Mouse (Mus musculus): Measurements from ENCODE around the gene Lrrc4c. TPM values are rescaled to one million over a fixed set of nuclear protein-coding genes. Genes with fewer than 3 reads are reported as not detected.

Gene Lrrc4c
- polyA plus RNA-seq, 1 experiment from 2014 or later: 24.3 TPM

DNA sequence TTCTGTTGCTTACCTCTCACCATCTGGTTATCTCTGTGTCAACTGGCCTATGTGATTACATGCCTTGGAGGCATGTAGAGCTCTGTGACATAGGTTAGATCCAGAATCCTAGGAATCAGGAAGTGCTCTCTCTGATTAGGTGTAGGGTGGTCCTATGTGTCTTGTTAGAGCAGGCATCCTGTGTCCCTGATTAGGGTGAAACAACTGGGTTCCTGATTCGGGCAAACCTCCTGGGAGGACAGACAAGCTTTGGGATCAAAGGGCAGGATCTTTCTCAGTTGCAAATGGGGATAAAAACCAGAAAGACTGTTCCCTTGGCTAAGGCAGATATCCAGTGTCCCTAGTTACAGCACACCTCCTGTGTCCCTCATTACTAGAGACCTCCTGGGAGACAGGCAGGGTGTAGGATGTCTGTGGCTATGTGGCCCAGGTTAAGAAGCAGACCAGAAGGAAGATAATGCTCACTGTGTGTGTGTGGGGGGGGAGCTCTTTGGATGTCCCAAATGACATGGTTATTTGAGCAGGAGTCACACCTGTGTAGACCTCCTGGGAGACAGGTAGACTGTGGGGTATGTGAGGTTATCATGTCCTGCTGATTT is 1014.2 kb downstream of the Lrrc4c start:
- no peaks in the 10 kb centered on the region for H3K27me3 ChIP-seq
- no peak overlapping the region for H3K4me3 ChIP-seq
- no peak overlapping the region for H3K27ac ChIP-seq (replicated peaks)
- no peaks in the 10 kb centered on the region for H3K36me3 ChIP-seq
- H3K4me1 ChIP-seq: no peaks in the 10 kb centered on the region
- 74% methylated on average over 1 of the region's 1 CpGs for WGBS
- H3K9me3 ChIP-seq: no peaks in the 10 kb centered on the region
- ATAC-seq (replicated peaks): no peak
- H3K9ac ChIP-seq (replicated peaks): no peak overlapping the region
- no peak overlapping the region for H3K4me2 ChIP-seq (replicated peaks)

DNA sequence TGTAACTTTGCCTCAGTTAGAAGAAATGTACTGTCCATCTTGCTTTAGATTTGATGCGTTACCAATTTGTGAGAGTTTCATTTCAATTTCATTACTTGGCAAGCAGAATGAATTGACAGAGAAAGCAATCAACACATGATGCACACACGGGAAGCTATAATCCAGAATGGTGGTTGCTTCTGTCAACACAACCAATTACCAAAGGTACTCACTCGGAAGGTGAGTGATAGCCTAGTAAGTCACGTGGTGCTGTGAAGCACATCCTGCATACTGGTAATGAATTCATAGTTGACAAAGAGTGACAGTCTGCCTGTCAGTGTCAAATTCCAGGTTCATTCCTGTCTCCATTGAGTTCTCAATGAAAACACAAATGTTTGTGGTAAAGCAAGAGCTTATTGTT is 1021.7 kb downstream of the Lrrc4c start:
- H3K36me3 ChIP-seq: no peaks in the 10 kb centered on the region
- H3K4me2 ChIP-seq (replicated peaks): no peak overlapping the region
- no peak overlapping the region for H3K9ac ChIP-seq (replicated peaks)
- no peak overlapping the region for H3K27ac ChIP-seq (replicated peaks)
- ATAC-seq (replicated peaks): 0 out of 2 replicates have a peak, but pooled peaks have one; percentile 43
- H3K9me3 ChIP-seq: no peaks in the 10 kb centered on the region
- no peak overlapping the region for H3K4me3 ChIP-seq
- no peaks in the 10 kb centered on the region for H3K4me1 ChIP-seq
- WGBS: 56% methylated on average over 4 of the region's 4 CpGs
- H3K27me3 ChIP-seq: no peaks in the 10 kb centered on the region

DNA sequence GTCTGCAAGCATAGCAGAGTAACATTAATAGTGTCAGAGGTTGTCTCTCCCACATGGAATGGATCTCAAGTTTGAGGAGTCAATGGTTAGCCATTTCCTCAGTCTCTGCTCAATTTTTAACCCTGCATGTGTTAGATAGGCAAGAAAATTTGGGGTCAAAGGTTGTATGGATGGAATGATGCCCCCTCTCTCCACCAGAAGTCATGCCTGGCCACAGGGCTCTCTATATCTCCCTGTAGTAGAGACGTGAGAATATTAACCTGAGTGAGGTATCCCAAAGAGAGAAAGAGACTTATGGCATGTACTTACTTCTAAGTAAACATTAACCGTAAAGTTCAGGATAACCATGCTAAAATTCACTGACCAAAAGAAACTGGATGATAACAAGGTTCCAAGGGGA is 1043.3 kb downstream of the Lrrc4c start:
- no peaks in the 10 kb centered on the region for H3K9me3 ChIP-seq
- H3K27me3 ChIP-seq: no peaks in the 10 kb centered on the region
- no peak for ATAC-seq (replicated peaks)
- H3K27ac ChIP-seq (replicated peaks): no peak overlapping the region
- no peaks in the 10 kb centered on the region for H3K36me3 ChIP-seq
- no peak overlapping the region for H3K4me3 ChIP-seq
- 95% methylated on average over 2 of the region's 2 CpGs for WGBS
- no peaks in the 10 kb centered on the region for H3K4me1 ChIP-seq
- no peak overlapping the region for H3K4me2 ChIP-seq (replicated peaks)
- H3K9ac ChIP-seq (replicated peaks): no peak overlapping the region

DNA sequence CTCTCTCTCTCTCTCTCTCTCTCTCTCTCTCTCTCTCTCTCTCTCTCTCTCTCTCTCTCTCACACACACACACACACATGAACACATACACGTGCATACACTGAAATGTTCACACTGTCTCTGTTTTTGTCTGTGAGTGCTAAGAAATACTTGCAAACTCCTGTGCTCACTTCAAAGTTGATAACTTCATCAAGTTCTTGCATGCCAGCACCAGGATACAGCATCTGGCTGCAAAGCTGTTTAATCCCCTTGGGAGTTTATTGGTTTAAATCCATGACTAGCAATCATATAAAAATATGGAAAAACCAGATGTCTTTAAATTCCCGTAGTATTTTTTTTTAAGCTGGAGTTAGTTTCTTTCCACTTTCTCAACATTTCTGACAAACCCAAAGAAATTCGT is 1052.0 kb downstream of the Lrrc4c start:
- WGBS: 82% methylated on average over 3 of the region's 3 CpGs
- no peak overlapping the region for H3K27ac ChIP-seq (replicated peaks)
- H3K27me3 ChIP-seq: no peaks in the 10 kb centered on the region
- H3K36me3 ChIP-seq: no peaks in the 10 kb centered on the region
- H3K9me3 ChIP-seq: no peaks in the 10 kb centered on the region
- no peak overlapping the region for H3K9ac ChIP-seq (replicated peaks)
- H3K4me3 ChIP-seq: no peak overlapping the region
- H3K4me1 ChIP-seq: no peaks in the 10 kb centered on the region
- H3K4me2 ChIP-seq (replicated peaks): no peak overlapping the region
- ATAC-seq (replicated peaks): no peak

DNA sequence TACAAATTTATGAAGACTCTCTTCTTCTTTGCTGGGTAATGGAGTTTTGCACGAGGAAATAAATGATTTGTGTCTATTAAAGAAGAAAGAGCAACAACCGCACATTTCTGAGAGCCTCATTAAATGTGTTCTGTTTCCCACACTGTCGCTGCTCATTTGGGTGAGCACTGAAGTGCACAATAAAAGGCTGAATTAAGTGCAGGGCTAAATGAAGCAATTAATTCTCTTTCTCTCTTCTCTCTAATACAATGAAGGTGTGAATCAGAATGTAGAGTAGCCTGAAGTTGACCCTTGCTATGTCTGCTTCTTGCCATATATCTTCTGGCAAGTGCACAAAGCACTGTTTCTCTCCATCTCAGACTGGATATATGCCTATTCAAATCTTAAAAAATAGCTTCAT is 1073.5 kb downstream of the Lrrc4c start:
- no peak for ATAC-seq (replicated peaks)
- Histone ChIP-seq H3K9me3 (no peaks in the 10 kb centered on the region), H3K9ac (replicated peaks) (no peak overlapping the region), H3K27me3 (no peaks in the 10 kb centered on the region), H3K36me3 (no peaks in the 10 kb centered on the region), H3K27ac (replicated peaks) (no peak overlapping the region), H3K4me1 (0 out of 2 replicates have a peak, but pooled peaks cover 3% of the 10 kb centered on the region), H3K4me3 (no peak overlapping the region), H3K4me2 (replicated peaks) (no peak overlapping the region)
- WGBS: 8% methylated on average over 3 of the region's 3 CpGs

DNA sequence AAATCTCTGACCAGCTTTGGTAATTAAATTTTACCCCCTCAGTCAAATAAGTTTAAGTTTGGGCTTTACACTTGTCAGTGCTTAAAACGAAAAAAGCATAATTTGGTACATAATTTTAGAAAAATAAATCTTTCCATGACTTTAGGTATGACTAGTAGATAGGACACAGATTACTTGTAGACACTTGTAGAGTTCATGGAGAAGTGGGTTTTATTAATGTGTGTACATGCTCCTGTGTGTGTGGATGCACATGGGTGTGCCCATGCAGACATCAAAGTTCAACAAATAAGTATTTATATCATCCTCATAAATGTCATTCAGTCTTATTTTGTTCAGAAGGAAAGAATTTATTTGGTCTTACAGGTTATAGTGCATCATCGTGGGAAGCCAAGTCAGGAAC is 1073.9 kb downstream of the Lrrc4c start:
- ATAC-seq (replicated peaks): no peak
- Histone ChIP-seq H3K27ac (replicated peaks) (no peak overlapping the region), H3K27me3 (no peaks in the 10 kb centered on the region), H3K9me3 (no peaks in the 10 kb centered on the region), H3K4me1 (0 out of 2 replicates have a peak, but pooled peaks cover 3% of the 10 kb centered on the region), H3K4me2 (replicated peaks) (no peak overlapping the region), H3K9ac (replicated peaks) (no peak overlapping the region), H3K4me3 (no peak overlapping the region), H3K36me3 (no peaks in the 10 kb centered on the region)
- 83% methylated on average over 2 of the region's 2 CpGs for WGBS

DNA sequence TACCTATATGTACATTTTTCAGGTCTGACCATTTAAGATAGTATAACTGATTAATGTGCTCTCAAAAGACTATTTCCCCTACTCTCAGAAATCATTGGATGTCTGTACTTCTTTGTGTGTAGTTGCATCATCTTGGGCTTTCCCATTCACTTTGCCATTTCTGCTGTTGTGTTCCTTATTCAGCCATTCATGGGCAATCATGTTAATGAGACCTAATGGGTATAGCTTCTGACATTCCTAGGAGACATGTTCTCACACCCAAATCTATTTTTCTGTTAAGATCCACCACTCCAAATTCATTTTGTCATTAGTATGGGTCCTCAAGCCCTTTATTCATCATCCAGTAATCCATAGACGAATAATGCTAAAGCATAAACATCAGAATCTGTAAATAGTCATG is 1095.1 kb downstream of the Lrrc4c start:
- Histone ChIP-seq H3K36me3 (no peaks in the 10 kb centered on the region), H3K4me1 (peaks cover 7% of the 10 kb centered on the region; the same call in 1 of the 2 replicates), H3K4me2 (replicated peaks) (no peak overlapping the region), H3K9me3 (no peaks in the 10 kb centered on the region), H3K27me3 (no peaks in the 10 kb centered on the region), H3K27ac (replicated peaks) (no peak overlapping the region), H3K4me3 (no peak overlapping the region), H3K9ac (replicated peaks) (no peak overlapping the region)
- no peak for ATAC-seq (replicated peaks)
- 81% methylated on average over 1 of the region's 1 CpGs for WGBS

DNA sequence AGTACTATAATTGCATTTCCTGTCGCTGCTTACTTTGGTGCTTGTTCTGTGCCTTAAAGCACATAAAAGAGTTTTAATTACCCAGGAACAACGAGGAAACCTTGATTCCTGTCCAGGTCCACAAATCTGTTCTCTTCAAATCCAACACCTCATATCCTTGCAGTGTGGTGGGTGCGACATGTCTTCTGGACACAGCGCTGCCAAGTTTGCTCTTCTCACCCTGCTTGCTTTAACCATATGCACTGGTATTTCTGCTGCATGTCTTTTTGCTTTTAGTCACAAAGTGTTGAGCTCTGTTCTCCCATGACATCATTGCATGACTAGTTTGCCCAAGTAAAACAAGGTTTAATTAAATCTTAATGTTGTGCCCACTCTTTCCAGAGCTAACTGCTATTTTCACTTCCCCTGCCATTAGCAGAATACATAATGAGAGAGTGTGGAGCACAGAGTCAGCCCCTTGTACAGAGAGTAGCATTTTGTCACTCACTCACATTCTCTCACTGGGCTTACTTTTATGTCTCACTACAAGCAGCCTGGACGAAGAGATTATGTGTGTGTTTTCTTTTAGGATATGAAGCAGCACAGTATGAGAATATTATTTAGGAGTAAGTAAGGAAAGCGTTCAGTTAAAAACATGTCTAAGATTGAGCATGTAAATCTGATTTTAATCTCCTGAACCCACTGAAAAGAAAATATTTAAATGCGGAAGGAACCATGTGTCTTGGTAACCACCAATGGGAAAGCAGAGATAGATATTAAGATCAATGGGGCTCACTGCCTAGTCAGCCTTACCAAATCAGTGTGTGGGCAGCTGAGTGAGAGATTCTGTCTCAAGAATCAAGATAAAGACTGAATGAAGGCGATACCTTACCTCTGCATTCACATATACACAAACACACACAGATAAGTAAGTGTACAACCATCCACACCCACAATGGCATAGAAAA is 1096.7 kb downstream of the Lrrc4c start:
- H3K4me3 ChIP-seq: no peak overlapping the region
- H3K4me1 ChIP-seq: peaks cover 7% of the 10 kb centered on the region; the same call in 1 of the 2 replicates
- ATAC-seq (replicated peaks): peak; percentile 92
- no peak overlapping the region for H3K9ac ChIP-seq (replicated peaks)
- WGBS: 54% methylated on average over 8 of the region's 8 CpGs
- no peak overlapping the region for H3K4me2 ChIP-seq (replicated peaks)
- H3K9me3 ChIP-seq: no peaks in the 10 kb centered on the region
- no peak overlapping the region for H3K27ac ChIP-seq (replicated peaks)
- H3K27me3 ChIP-seq: no peaks in the 10 kb centered on the region
- no peaks in the 10 kb centered on the region for H3K36me3 ChIP-seq

DNA sequence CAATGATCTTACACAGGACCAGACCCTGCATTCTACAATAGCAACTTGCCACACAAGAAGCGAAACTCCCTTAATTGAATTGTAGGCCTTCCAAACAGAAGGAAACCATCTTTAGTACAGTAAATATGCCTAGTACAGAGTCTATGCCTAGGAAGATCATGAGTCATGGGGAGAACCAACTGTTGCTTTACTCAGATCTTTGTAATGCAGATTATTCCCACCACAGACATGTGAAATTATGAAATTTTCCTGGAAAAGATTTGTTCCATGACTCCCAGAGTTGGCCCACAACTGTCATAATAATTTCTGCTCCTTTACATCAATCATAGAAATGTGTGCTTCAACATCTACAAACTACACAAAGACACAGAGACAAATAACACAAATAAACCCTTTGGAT is 1116.2 kb downstream of the Lrrc4c start:
- no peaks in the 10 kb centered on the region for H3K36me3 ChIP-seq
- H3K27me3 ChIP-seq: no peaks in the 10 kb centered on the region
- no peaks in the 10 kb centered on the region for H3K9me3 ChIP-seq
- H3K9ac ChIP-seq (replicated peaks): no peak overlapping the region
- H3K4me1 ChIP-seq: no peaks in the 10 kb centered on the region
- H3K4me3 ChIP-seq: no peak overlapping the region
- no peak overlapping the region for H3K27ac ChIP-seq (replicated peaks)
- ATAC-seq (replicated peaks): no peak
- H3K4me2 ChIP-seq (replicated peaks): no peak overlapping the region
- WGBS: 97% methylated on average over 1 of the region's 1 CpGs

DNA sequence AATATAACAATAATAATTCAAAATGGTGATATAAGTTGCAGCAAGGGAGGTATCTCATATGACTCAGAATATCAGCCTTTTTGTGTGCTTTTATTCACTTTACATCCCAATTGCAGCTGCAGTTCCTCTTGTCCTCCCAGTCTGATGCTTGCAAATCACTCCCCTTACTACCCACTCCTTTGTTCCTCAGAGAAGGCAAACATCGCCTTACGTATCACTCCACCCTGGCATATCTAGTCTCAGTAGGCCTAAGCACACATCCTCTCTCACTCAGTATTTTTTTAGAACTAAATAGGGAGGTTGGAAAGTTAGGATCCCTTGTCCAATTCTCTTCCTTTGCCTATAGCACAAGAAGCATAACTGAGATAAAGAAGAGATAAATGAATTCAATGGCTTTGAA is 1117.6 kb downstream of the Lrrc4c start:
- no peaks in the 10 kb centered on the region for H3K27me3 ChIP-seq
- H3K4me3 ChIP-seq: no peak overlapping the region
- no peaks in the 10 kb centered on the region for H3K9me3 ChIP-seq
- H3K4me2 ChIP-seq (replicated peaks): no peak overlapping the region
- no peak overlapping the region for H3K9ac ChIP-seq (replicated peaks)
- no peaks in the 10 kb centered on the region for H3K36me3 ChIP-seq
- ATAC-seq (replicated peaks): no peak
- no peak overlapping the region for H3K27ac ChIP-seq (replicated peaks)
- WGBS: 84% methylated on average over 2 of the region's 2 CpGs
- H3K4me1 ChIP-seq: no peaks in the 10 kb centered on the region

DNA sequence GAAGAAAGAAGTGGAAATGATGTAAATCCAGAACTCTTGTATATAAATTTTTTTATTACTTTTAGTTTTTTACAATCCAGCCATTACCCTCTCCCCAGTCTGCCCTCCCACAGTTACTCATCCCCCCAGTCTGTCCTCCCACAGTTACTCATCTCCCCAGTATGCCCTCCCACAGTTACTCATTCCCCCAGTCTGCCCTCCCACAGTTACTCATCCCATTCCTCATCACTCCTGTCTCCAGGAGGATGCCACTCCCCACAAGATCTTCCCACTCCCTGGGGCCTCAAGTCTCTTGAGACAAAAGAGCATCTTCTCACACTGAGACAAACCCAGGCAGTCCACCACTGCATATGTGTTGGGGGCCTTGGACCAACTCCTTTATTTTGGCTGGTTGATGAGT is 1119.8 kb downstream of the Lrrc4c start:
- no peak for ATAC-seq (replicated peaks)
- no peak overlapping the region for H3K27ac ChIP-seq (replicated peaks)
- H3K9ac ChIP-seq (replicated peaks): no peak overlapping the region
- no peaks in the 10 kb centered on the region for H3K36me3 ChIP-seq
- no peaks in the 10 kb centered on the region for H3K27me3 ChIP-seq
- no peak overlapping the region for H3K4me2 ChIP-seq (replicated peaks)
- H3K4me1 ChIP-seq: no peaks in the 10 kb centered on the region
- H3K4me3 ChIP-seq: no peak overlapping the region
- H3K9me3 ChIP-seq: no peaks in the 10 kb centered on the region

DNA sequence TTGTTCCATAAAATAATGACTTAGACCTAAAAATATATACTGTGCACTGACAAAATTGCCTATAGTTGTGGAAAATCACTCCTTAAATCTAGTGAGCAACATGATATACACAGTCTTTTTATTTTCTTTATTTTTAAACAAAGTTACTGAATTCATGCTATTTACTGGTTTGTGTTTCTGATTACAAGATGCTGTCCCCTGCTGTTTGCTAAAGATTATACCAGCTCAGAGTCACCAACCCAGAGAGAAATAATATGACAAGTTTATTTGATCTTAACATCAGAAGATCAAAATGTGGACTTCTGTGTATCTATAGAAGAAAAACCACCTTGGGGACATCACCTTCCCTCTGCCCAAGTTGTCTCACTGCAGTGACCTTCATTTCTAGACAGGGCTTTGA is 1145.6 kb downstream of the Lrrc4c start:
- Histone ChIP-seq H3K9ac (replicated peaks) (no peak overlapping the region), H3K4me2 (replicated peaks) (no peak overlapping the region), H3K27ac (replicated peaks) (no peak overlapping the region), H3K27me3 (no peaks in the 10 kb centered on the region), H3K4me3 (no peak overlapping the region), H3K4me1 (peaks cover 3% of the 10 kb centered on the region), H3K36me3 (no peaks in the 10 kb centered on the region), H3K9me3 (no peaks in the 10 kb centered on the region)
- ATAC-seq (replicated peaks): no peak

Measured in forebrain, embryonic 15.5 days (tissue).